Mouse (Mus musculus) kidney, adult 2 months (tissue): ENCODE data around the gene Ccni.

ENCODE experiments used
- CTCF ChIP-seq: fragments of 200-500 bp; conservative IDR thresholded peaks from 2 replicates; pipeline ENCODE4 v1.5.1; 2011; ENCODE audit warnings: low read depth, mild to moderate bottlenecking, control low read depth, low read length, moderate library complexity, mixed read lengths; ENCODE audit not compliant: insufficient read depth, insufficient read length
- POLR2A ChIP-seq: fragments of 200-500 bp; IDR thresholded peaks from one replicate; pipeline ENCODE4 v1.6.1; 2011; ENCODE audit warnings: low read depth, low read length, control low read depth

- TF ChIP-seq CTCF (no peak), POLR2A (no peak)
These were observed 23.0 kb downstream of the Ccni start for GRCm38 (mm10) chr5:93183311-93183710.
